Mouse (Mus musculus): ENCODE measurements around the gene Stip1.

GRCm38 (mm10) chr19:7077666-7078065, 37.9 kb upstream of the Stip1 start:
- no peak for TF ChIP-seq EP300 (IDR thresholded peaks at IDR 0.05; ENCODE audit: low read depth)
- TF ChIP-seq CTCF (IDR thresholded peaks at IDR 0.05; ENCODE audit: low read depth): no peak
